Mouse (Mus musculus): ENCODE data around the gene Axl.
"Not testable (repeated sequence)": the region's sequence is repeated elsewhere in the genome, so short reads cannot be mapped to it uniquely, and the experiment has no call there.

Axl gene

GRCm38 (mm10) chr7:25793679-25794078, 5.2 kb upstream of the Axl start:
- DNase-seq (ENCODE audit: low spot score): no peak

GRCm38 (mm10) chr7:25792966-25793365, 4.5 kb upstream of the Axl start:
- DNase-seq (ENCODE audit: low spot score): not testable (repeated sequence)

- no peak for DNase-seq (ENCODE audit: low spot score)
Measured at GRCm38 (mm10) chr7:25790615-25791014, 2.1 kb upstream of the Axl start.

GRCm38 (mm10) chr7:25789129-25789440, 580 bp upstream of the Axl start:
- DNase-seq (ENCODE audit: low spot score): peak; percentile 16

GRCm38 (mm10) chr7:25787456-25788219, 867 bp downstream of the Axl start:
- DNase-seq (ENCODE audit: low spot score): peak; percentile 24

- no peak for DNase-seq (ENCODE audit: low spot score)
Measured at GRCm38 (mm10) chr7:25786974-25787373, 1.5 kb downstream of the Axl start.

GRCm38 (mm10) chr7:25785752-25786151, 2.8 kb downstream of the Axl start:
- no peak for DNase-seq (ENCODE audit: low spot score)

- no peak for DNase-seq (ENCODE audit: low spot score)
Measured at GRCm38 (mm10) chr7:25784808-25785207, 3.7 kb downstream of the Axl start.

- DNase-seq (ENCODE audit: low spot score): no peak
Measured at GRCm38 (mm10) chr7:25783746-25784145, 4.8 kb downstream of the Axl start.

GRCm38 (mm10) chr7:25782744-25783143, 5.8 kb downstream of the Axl start:
- no peak for DNase-seq (ENCODE audit: low spot score)

- no peak for DNase-seq (ENCODE audit: low spot score)
Measured at GRCm38 (mm10) chr7:25781937-25782610, 6.4 kb downstream of the Axl start.

- no peak for DNase-seq (ENCODE audit: low spot score)
Measured at GRCm38 (mm10) chr7:25781321-25781936, 7.1 kb downstream of the Axl start.

- DNase-seq (ENCODE audit: low spot score): no peak
Measured at GRCm38 (mm10) chr7:25780753-25781152, 7.8 kb downstream of the Axl start.

- no peak for DNase-seq (ENCODE audit: low spot score)
Measured at GRCm38 (mm10) chr7:25780021-25780420, 8.5 kb downstream of the Axl start.

- DNase-seq (ENCODE audit: low spot score): no peak
Measured at GRCm38 (mm10) chr7:25768229-25768628, 20.3 kb downstream of the Axl start.

- DNase-seq (ENCODE audit: low spot score): no peak
Measured at GRCm38 (mm10) chr7:25766108-25766507, 22.4 kb downstream of the Axl start.

GRCm38 (mm10) chr7:25764221-25764620, 24.3 kb downstream of the Axl start:
- no peak for DNase-seq (ENCODE audit: low spot score)

- DNase-seq (ENCODE audit: low spot score): peak; percentile 62
Measured at GRCm38 (mm10) chr7:25763678-25764077, 24.8 kb downstream of the Axl start.

GRCm38 (mm10) chr7:25761354-25761753, 27.2 kb downstream of the Axl start:
- DNase-seq (ENCODE audit: low spot score): no peak

- DNase-seq (ENCODE audit: low spot score): peak; percentile 94
Measured at GRCm38 (mm10) chr7:25756011-25756410, 32.5 kb downstream of the Axl start.

GRCm38 (mm10) chr7:25755468-25755833, 33.1 kb downstream of the Axl start:
- no peak for DNase-seq (ENCODE audit: low spot score)

- peak; percentile 99 for DNase-seq (ENCODE audit: low spot score)
Measured at GRCm38 (mm10) chr7:25754738-25755467, 33.6 kb downstream of the Axl start, which contains the start of gene Hnrnpul1. Gene Hnrnpul1, minus strand, starts transcription at chr7:25754757.

- no peak for DNase-seq (ENCODE audit: low spot score)
Measured at GRCm38 (mm10) chr7:25754439-25754737, 34.1 kb downstream of the Axl start.

All from retina, embryonic 14.5 days (tissue).